Mouse (Mus musculus): ENCODE data around the gene BC052040. TPM values are rescaled to one million over a fixed set of nuclear protein-coding genes. Genes with fewer than 3 reads are reported as not detected.

Gene BC052040
- total RNA-seq, 2 experiments from 2014 or later = 4.7 to 5.3 TPM

- DNase-seq = no peak
Measured at GRCm38 (mm10) chr2:115601280-115601679, 19.8 kb downstream of the BC052040 start.

GRCm38 (mm10) chr2:115602116-115602515 lies 20.6 kb downstream of the BC052040 start:
- DNase-seq = no peak

GRCm38 (mm10) chr2:115604132-115604531 lies 22.6 kb downstream of the BC052040 start:
- DNase-seq = no peak

- DNase-seq = peak; percentile 47
Measured at GRCm38 (mm10) chr2:115605829-115606336, 24.4 kb downstream of the BC052040 start.

- no peak for DNase-seq
Measured at GRCm38 (mm10) chr2:115609020-115609419, 27.5 kb downstream of the BC052040 start.

- no peak for DNase-seq
Measured at GRCm38 (mm10) chr2:115610092-115610491, 28.6 kb downstream of the BC052040 start.

- DNase-seq = no peak
Measured at GRCm38 (mm10) chr2:115610503-115610902, 29.0 kb downstream of the BC052040 start.

GRCm38 (mm10) chr2:115613830-115614520 lies 32.5 kb downstream of the BC052040 start:
- no peak for DNase-seq

- no peak for DNase-seq
Measured at GRCm38 (mm10) chr2:115628471-115628870, 47.0 kb downstream of the BC052040 start.

- no peak for DNase-seq
Measured at GRCm38 (mm10) chr2:115631031-115631434, 49.5 kb downstream of the BC052040 start.

- DNase-seq = no peak
Measured at GRCm38 (mm10) chr2:115631826-115632225, 50.3 kb downstream of the BC052040 start.

- no peak for DNase-seq
Measured at GRCm38 (mm10) chr2:115650203-115650602, 68.7 kb downstream of the BC052040 start.

- DNase-seq = no peak
Measured at GRCm38 (mm10) chr2:115659712-115660111, 78.2 kb downstream of the BC052040 start.

- DNase-seq = no peak
Measured at GRCm38 (mm10) chr2:115660213-115661120, 79.0 kb downstream of the BC052040 start.

GRCm38 (mm10) chr2:115667516-115667915 lies 86.0 kb downstream of the BC052040 start:
- no peak for DNase-seq

GRCm38 (mm10) chr2:115673054-115673660 lies 91.6 kb downstream of the BC052040 start:
- no peak for DNase-seq

GRCm38 (mm10) chr2:115678786-115679185 lies 97.3 kb downstream of the BC052040 start:
- no peak for DNase-seq

GRCm38 (mm10) chr2:115685250-115685649 lies 103.7 kb downstream of the BC052040 start:
- DNase-seq = no peak

- DNase-seq = no peak
Measured at GRCm38 (mm10) chr2:115687612-115688011, 106.1 kb downstream of the BC052040 start.

GRCm38 (mm10) chr2:115688282-115688681 lies 106.8 kb downstream of the BC052040 start:
- no peak for DNase-seq

- DNase-seq = no peak
Measured at GRCm38 (mm10) chr2:115693841-115694240, 112.3 kb downstream of the BC052040 start.

GRCm38 (mm10) chr2:115694386-115694785 lies 112.9 kb downstream of the BC052040 start:
- DNase-seq = no peak

GRCm38 (mm10) chr2:115699032-115699431 lies 117.5 kb downstream of the BC052040 start:
- no peak for DNase-seq

All from adrenal gland, postnatal 10 days (tissue).